Mouse (Mus musculus) left cerebral cortex, postnatal 25 days (tissue): ENCODE measurements around the gene Tspyl3. TPM values are rescaled to one million over a fixed set of nuclear protein-coding genes. Genes with fewer than 3 reads are reported as not detected.

Experiments used
- DNase-seq, 2 experiments: peaks; one replicate each; pipeline ENCODE4 v3.0.0; 2022; ENCODE audit warnings: low spot score in 2 of 2, mixed read lengths in 1 of 2
- intact Hi-C: fragments of 180-260 bp; cut with DNase I; formaldehyde crosslinking; loops from one replicate; pipeline ENCODE4 v1.15.1; 2025
- total RNA-seq, 2 experiments: library from RNA; stranded (reverse); gene quantifications; 2 replicates each; pipeline ENCODE4 v1.2.3; 2021

The Tspyl3 gene
- total RNA-seq, 2 experiments from 2014 or later, result 27.9 to 29.3 TPM

DNA sequence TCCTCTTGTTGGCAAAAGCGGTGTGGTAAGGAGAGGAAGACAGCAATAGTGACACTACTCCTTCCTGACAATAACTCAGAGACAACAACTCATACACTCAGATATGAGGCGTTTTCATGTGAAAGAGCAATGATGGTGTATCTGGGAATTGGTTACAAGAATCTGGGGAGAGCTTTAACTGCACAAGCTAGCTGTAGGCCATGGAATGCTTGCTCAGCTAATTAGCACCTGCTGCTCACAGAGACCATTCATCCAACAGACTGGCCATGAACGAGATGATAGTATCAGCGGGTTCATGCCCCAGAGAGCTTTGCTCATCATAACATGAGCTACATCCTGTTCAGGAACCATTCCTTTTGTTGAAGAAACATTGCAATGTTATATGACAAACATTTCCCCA is 12.0 kb upstream of the Tspyl3 start:
- intact Hi-C loops, result no loop called here
- no peak for DNase-seq

DNA sequence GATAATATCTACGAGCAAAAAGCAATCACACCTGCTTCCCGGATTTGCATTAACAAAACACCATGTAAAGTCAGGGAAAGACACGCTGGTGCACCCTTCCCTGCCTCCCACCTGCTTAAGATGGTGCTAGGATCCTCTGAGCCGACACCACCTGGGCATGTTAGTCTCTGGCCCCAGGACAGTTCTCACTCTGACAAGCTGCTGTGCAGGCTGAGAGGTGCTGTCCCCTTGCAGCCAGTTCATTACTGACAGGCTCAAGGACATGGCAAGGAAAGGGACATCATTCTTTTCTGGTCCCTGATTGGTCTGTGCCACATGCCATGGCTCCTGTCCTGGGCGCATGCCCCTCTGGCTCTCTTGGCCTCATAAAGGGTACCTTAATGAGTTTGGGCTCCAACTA is 3.3 kb upstream of the Tspyl3 start:
- intact Hi-C loops, result no loop called here
- no peak for DNase-seq

DNA sequence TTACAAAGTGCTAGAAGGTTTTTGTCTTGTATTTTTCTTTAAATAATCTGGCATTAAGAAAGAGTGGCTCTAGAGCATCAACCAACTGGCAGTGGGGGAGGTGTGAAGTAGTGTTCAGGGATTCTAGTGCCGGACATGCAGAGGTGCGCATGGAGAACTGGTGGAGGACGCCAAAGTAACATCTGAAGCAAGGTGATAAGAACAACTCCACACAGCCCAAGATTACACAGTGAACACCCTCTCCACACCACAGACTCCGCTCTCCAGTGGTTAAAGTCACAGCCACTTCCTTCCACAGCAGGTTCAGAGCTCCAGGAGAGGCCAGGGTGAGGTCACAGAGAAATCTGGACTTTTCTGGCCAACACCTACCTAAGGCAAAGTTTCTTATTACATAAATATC is 2.7 kb upstream of the Tspyl3 start:
- intact Hi-C loops, result no loop called here
- DNase-seq, result no peak

DNA sequence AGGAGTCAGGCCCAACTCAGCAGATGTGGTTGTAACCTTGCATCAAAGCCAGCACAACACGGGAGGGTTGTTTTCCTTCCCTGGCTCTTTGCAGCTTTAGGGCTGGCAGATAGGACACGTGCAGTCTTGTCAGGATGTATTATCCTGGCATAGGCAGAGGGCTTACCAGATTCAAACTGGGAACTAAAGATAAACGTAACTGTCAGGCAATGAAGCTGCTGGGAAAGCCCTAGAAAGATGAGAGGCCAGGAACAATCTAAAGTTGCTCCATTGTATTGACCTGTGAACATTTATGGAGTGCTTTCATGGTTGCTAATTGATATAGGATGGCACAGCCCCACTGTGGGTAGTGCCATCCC is 333 bp upstream of the Tspyl3 start:
- intact Hi-C loops, result no loop called here
- DNase-seq, result peak in 1 of 2 experiments; percentile 18

DNA sequence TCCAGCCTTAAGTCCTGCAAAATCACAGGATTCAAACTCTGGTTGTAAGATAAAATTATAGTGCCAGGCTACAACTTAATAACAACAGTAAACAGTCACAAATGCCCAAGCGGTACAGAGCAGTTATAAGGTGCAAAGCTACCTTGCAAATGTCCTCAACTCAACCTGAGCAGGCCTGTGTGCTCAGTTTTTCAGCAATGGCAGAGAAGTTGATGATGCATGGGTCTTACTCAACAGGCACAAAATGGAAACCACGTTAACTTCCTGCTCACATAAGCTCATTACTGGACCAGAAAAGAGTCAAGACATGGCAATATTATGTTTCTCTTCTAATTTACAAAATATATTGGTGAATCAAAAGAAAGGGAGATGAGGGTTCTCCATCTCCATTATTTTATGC is 2.7 kb downstream of the Tspyl3 start:
- DNase-seq, result no peak
- intact Hi-C loops, result no loop called here

DNA sequence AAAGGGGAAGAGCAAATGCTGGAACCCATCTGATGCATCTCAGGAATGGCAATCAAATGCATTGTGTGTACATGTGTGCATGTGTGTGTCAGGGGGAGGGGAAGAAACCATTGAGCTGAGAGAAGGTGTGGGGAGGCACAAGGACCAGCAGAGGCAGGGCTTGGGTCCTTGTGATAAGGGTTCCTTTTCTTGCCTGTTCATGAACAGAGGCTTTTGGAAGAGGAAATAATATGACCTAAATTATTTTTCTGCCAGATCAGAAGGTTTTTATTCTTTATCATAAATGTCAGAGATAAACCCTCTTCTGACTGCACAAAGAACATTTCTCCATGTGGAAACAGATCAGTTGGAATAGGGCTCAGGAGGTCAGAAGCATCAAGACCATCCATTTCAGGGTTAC is 3.1 kb downstream of the Tspyl3 start:
- intact Hi-C loops, result no loop called here
- DNase-seq, result no peak

DNA sequence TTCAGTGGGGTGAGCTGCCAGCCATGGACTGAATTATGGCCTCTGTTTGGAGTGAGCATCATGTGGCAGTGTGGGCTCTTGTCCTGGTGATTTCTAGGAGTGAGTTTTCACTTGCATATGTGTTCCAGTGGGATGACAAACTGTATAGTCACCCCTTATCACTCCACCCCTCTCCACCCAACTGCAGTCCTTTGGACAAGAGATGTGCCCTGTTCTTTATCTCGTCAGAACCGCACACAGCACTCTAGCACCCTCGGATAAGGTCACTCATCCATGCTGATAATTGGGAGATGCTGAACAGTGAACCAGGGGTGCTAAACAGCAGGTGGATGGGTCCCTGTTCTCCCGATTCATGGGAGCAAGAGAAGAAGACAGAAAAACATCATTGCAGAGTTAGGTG is 3.6 kb downstream of the Tspyl3 start:
- DNase-seq, result no peak
- intact Hi-C loops, result no loop called here

DNA sequence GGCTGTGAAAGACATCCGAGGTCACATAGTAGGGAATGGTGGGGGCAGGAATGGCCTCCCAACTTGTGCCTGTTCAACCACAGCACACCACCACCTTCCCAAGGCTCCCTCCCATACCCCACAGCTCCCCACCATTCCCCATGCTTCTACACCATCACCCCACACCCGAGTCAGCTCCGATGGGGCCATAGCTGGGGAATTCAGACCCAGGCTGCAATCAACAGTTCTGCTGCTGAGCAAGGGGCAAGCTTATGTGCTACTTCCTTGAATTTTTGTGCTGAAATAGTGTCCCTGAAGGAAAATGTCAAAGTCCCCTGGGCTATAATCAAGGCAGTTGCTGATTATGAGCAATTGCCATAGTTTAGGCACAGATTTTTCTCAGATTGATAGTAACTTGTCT is 6.7 kb downstream of the Tspyl3 start:
- intact Hi-C loops, result no loop called here
- DNase-seq, result no peak

DNA sequence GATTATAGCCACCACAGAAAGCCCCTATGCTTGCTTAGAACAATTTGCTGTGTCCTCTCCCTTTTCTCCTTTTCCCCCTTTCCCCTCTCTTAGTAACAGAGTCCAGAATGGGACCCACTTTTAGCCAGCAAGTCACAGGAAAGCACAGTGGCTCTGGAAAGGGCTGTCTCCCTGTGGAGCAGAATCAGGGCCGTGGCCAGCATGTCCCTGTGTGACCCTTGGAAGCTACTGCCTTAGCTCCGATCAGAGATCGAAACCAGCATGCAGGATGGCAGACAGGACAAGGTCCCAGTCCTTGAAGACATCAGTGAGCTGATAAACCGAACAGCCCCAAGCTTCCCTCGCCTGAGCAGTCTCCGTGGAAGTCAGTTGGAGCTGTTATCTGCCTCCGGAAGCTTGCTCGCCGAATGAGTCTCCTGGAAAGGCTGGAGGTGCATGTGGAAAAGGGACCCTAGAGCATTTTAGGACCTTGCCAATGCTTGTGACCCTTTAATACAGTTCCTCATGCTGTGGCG is 7.4 kb downstream of the Tspyl3 start:
- intact Hi-C loops, result no loop called here
- DNase-seq, result no peak

DNA sequence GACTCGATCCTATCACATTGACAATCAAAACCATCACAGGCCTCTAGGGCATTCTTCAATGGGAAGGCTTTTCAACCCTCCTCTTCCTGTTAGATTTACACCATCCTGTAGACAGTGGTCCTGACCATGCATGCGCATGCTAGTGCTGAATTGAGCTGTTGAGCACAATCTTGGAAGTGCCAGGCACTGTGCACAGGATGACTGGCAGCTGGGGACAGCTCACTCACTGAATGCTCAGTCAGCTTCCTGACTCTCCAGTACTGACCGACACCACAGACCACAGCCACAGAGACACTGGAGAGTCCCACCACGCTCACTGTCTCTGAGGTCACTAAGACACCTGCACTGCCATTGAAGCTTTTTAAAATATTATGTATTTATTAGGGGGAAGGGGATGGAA is 9.8 kb downstream of the Tspyl3 start:
- intact Hi-C loops, result no loop called here
- no peak for DNase-seq

DNA sequence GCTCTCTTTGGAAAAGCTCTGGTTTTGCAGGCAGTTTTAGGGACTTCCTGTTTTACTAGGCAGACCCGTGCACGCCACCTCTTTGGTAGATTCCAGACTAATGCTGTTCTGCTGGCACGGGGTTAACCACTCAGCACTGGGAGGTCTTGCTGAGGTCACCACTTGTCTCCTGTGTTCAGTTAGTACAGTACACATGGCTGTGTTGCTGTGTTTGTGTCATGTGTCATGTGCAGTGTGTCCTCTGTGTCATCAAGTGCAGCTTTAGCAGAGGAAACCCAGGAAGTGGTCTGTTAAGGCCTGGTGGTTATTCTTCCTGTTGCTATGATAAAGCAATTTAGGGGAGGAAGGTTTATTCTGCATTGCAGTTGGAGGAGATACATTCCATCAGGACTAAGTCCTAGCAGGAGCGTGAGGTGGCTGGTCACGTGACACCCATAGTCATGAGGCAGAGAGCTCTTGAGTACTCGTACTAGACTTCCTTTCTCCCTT is 10.4 kb downstream of the Tspyl3 start:
- intact Hi-C loops, result no loop called here
- DNase-seq, result no peak

DNA sequence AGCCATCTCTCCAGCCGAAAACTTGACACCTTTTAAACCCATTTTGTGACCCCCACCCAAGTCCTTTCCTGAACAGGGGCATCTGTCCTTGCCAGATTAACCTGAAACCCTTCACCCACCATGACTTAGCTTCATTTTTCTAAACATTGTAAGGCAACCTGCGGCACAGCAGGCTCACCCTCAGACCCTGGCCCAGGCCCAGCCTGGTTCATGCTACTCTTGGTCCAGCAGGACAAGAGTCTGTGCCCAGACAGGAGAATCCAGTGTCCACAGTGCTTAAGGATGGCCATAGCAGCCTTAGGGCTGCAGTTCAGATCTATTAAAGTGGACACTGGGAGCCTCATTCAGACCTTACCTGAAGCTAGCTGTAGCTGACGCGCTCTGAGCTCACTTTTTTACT is 11.9 kb downstream of the Tspyl3 start:
- intact Hi-C loops, result no loop called here
- DNase-seq, result no peak

DNA sequence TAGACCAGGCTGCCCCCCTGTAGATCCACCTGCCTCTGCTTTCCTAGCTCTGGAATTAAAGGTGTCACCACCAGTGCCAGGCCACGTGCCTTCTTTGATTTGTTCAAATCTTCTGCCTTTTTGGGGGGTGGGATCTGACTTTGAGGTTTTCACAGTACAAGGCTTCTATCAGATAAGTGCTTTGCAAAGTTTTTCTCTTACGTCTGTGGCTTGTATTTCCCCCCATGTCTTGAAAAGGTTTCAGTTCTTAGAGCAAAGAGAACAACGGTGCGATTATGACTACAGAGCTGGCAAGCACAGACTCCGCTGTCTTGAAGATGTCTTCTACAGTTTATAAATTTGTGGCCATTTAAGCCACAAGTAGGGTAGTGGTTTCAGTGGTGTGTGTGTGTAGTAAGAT is 13.8 kb downstream of the Tspyl3 start:
- DNase-seq, result no peak

DNA sequence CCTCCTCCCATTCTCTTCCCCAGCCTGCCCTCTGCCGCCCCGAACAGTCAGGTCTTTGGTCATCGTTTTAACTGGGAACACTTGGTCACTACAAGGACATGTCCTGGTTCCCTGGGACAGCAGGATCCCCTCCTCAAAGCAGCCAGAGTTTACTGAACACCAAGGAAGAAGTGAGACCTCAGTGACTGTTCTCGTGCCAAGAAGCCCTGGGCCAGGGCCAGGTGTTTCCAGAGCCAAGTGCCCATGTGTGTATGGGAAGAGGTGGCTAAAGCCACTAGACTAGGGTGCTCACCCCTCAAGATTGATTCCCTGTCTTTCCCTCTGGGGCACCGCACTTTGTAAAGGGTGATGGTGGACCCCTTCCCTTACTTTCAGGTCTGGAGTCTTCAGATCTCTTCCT is 16.0 kb downstream of the Tspyl3 start:
- intact Hi-C loops, result no loop called here
- DNase-seq, result no peak

More for the DNA sequence above, 13.8 kb downstream of the Tspyl3 start:
- intact Hi-C loops, result no loop called here

DNA sequence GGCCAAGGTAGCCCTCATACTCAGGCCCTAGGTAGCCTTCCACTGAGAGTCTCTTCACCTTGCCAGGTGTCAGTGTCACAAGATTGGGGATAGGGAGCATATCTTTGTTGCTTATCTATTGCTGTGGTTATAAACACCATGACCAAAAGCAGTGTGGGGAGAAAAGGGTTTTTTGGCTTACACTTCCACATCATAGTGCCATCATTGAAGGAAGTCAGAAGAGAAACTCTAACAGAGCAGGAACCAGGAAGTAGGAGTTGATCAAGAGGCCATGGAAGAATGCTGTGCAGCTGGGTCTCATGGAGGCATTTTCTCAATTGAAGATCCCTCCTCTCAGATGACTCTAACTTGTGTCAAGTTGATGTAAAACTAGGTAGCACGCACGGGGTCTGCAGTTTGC is 17.1 kb downstream of the Tspyl3 start:
- no peak for DNase-seq
- intact Hi-C loops, result no loop called here

DNA sequence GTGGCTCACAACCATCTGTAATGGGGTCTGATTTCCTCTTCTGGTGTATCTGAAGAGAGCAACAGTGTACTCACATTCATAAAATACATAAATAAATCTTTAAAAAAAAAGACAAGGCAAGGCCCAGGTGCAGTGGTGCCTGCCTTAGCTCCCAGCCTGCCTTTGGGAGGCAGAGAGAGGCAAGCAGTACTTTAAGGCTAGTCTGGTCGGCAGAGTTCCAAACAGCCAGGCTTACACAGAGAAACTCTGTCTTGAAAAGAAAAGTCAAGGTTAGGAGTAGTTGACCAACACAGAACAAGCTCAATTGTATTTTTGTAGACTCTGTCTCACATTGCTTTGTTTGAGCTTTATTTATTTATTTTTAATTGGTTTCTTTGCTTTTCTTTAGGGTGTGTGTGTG is 22.5 kb downstream of the Tspyl3 start:
- DNase-seq, result no peak
- intact Hi-C loops, result no loop called here

DNA sequence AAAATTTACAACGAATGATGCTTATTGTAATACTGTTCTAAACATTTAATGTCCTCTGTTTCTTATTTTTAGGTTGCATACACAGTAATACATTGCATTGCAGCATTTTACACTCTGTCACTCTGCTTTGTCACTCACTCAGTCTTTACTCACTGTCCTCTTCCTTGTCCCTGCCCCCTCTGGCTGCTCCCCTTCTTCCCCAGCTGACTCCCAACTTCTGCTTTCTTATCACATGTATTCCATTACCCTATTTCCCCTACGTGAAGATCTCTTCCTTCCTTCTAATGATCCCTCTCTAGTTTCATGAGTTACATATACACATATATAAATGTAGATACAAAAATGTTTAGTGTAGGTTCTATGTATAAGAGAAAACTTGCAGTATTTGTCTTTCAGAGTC is 26.1 kb downstream of the Tspyl3 start:
- intact Hi-C loops, result no loop called here
- DNase-seq, result no peak

DNA sequence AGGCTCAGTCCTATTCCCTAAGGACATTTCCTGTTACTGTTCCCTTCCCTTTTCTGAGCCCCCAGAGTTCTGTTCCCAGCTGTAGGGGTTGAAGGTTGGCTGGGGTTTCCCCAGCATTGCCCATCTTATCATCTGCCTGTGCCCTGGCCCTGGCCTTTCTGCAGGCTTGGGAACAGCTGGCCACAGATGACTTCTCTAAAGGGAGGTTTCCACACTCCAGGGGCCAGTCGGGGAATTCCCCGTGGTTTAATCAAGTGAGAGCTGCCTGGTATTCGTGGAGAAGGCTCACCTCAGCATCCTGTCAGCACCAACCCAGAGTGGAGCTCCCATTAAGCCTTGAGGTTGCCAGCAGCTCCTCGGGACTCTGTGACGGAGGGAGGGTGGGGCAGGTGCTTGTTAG is 26.8 kb downstream of the Tspyl3 start:
- intact Hi-C loops, result no loop called here
- DNase-seq, result no peak

DNA sequence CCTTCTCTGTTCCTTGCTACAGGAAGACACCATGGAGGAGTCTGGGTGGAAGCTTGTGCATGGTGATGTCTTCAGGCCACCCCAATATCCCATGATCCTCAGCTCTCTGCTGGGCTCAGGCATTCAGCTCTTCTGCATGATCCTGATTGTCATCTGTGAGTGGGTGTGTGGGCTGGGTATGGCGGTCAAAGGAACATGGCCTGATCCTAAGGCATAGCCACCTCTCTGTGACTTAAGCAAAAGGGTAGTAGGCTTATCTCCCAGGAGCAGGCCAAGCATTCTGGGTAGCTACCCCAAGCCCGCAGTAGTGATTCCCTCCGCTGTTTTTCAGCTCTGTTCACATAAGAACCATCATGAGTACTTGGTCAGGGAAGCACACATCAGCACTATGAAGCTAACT is 31.0 kb downstream of the Tspyl3 start:
- no peak for DNase-seq
- intact Hi-C loops, result no loop called here

DNA sequence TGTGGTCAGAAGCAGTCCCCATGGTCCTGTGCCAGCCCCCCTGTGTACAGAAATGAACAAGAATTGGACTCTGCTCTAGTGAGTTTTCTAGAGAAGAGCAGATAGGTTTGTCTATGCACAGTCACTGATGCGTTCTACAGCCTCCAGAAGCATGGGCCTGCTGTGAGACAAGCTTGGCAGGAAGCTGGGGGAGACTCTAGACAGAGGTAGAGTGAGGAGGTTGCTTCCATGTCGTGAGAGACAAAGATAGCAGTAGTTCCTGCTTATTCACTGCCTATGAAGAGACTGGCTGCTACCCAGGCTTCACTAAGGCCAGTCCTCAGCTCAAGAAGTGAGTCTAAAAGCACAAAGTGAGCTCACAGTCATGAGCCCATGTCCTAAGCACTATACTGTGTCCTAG is 34.0 kb downstream of the Tspyl3 start:
- intact Hi-C loops, result no loop called here
- DNase-seq, result peak in 1 of 2 experiments; percentile 56

DNA sequence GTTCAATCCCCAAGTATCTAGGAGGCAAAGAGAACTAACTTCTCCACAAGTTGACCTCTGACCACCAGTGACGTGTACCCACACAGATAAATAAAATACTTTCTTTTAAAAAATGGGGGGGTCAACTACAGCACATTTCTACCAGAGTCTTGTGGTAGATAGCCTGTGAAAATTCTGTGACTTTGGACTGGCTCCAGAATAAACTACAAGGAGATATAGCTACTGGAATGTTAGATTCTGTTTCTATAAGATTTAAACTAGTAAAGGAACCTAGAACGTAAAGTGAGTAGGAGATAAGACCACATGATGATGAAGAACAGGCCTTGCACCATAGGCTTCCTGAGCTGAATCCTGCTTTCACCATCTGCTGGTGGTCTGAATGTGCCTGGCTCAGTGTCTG is 37.4 kb downstream of the Tspyl3 start:
- intact Hi-C loops, result no loop called here
- no peak for DNase-seq

DNA sequence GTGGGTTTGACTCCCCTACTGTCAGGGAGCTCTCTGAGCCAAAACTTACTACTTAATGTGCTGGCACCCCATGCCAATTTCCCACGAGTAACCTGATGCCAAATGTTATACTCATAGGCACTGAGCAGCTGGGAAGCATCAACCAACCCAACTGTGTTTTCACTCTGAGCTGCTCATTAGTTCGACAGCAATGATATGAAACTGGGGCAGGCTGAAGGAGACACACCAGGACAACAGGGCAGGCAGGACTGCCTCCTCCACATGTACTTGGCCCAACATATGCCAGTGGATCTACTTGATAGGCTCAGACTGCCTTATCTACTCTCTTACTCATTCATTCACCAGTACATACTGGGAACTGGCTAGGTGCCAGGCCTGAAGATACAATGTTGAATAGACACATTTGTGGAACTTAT is 39.1 kb downstream of the Tspyl3 start:
- peak; percentile 11 to 41 for DNase-seq
- intact Hi-C loops, result no loop called here

DNA sequence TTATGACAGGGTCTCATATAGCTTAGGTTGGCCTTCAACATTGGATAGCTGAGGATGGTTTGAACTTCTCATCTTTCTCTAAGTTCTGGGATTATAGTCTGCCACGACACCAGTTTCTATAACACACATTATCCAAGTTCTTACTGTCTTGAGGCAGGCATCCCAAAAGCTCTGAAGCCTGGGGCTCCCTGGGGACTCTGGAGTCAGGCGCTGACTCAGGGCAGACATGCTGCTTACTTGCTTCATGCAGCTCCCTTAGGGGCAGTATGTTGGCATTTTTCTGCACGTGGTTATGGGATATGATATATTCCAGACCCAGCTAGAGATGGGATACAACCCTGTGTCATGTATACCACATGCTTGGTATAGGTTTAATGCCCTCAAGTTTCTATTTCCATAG is 45.3 kb downstream of the Tspyl3 start:
- DNase-seq, result no peak
- intact Hi-C loops, result no loop called here
